Mouse (Mus musculus) ES-Bruce4 (cell line): Measurements from ENCODE around the gene Vmn1r53. TPM values are rescaled to one million over a fixed set of nuclear protein-coding genes. Genes with fewer than 3 reads are reported as not detected.

Experiments used
- H3K27ac ChIP-seq: 2 replicates; pipeline ENCODE4 v1.5.1; 2012; ENCODE audit warnings: low read length, inconsistent platforms; ENCODE audit not compliant: insufficient read depth
- H3K27me3 ChIP-seq: 2 replicates; pipeline ENCODE4 v1.6.1; 2012; ENCODE audit warnings: mild to moderate bottlenecking, low read length, inconsistent platforms; ENCODE audit not compliant: control insufficient read depth, poor library complexity, insufficient read depth, severe bottlenecking
- H3K36me3 ChIP-seq: 2 replicates; pipeline ENCODE4 v1.6.1; 2012; ENCODE audit warnings: inconsistent platforms, mild to moderate bottlenecking, low read length, moderate library complexity; ENCODE audit not compliant: control insufficient read depth, poor library complexity, insufficient read depth, severe bottlenecking
- H3K4me1 ChIP-seq: one replicate; pipeline ENCODE4 v1.8.1; 2011; ENCODE audit warnings: low read length; ENCODE audit not compliant: control insufficient read depth, insufficient read depth
- H3K4me3 ChIP-seq: 2 replicates; pipeline ENCODE4 v1.5.1; 2011; ENCODE audit warnings: low read depth, mild to moderate bottlenecking, low read length
- H3K9ac ChIP-seq: 2 replicates; pipeline ENCODE4 v1.6.1; 2012; ENCODE audit warnings: low read depth, mild to moderate bottlenecking, inconsistent platforms; ENCODE audit not compliant: poor library complexity, severe bottlenecking
- H3K9me3 ChIP-seq: replicated peaks from 2 replicates; pipeline ENCODE4 v1.6.1; 2012; ENCODE audit warnings: mild to moderate bottlenecking, low read length, inconsistent platforms; ENCODE audit not compliant: control insufficient read depth, poor library complexity, insufficient read depth, severe bottlenecking
- CTCF ChIP-seq: IDR thresholded peaks from one replicate; pipeline ENCODE4 v1.8.1; 2011; ENCODE audit warnings: low read depth, low read length
- EP300 ChIP-seq: IDR thresholded peaks from 2 replicates; pipeline ENCODE4 v1.6.1; 2011; ENCODE audit warnings: low read depth, low read length; ENCODE audit not compliant: insufficient read depth
- POLR2A ChIP-seq: IDR thresholded peaks from one replicate; pipeline ENCODE4 v1.8.1; 2011; ENCODE audit warnings: low read length; ENCODE audit not compliant: insufficient read depth
- polyA plus RNA-seq: library from polyadenylated mRNA; stranded (reverse); fragments of >200 nt; gene quantifications from 2 replicates; pipeline ENCODE4 v1.2.4, GENCODE M21; 2011; ENCODE audit warnings: low read depth; ENCODE audit not compliant: missing spikeins, insufficient read depth, insufficient read length

Vmn1r53 gene
- polyA plus RNA-seq, 1 experiment = 0.72 TPM

DNA sequence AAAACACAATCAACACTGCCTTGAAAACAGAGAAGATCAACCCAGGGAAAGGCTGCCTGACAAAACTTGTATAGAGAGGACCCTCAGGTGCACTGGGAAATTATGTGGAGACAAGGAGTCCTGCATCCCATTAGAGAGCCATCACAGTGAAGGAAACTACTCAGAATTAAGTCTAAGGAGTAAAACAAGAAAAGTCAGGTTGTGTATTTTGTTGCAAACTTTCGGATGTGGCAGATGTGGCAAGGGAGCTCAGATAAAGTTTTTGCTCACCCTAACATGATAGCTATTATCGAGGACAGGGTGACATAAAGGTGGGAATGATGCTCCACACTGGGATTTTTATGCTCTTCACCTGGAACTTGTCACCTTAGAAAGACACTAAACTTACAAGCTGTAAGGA lies 49.7 kb downstream of the Vmn1r53 start, which contains the start of gene Vmn1r52:
TSS of gene Vmn1r52 (plus strand) at position 301 of the 400 bp plus-strand sequence.
- Histone ChIP-seq H3K36me3 (no peaks in the 10 kb centered on the region), H3K4me1 (no peaks in the 10 kb centered on the region), H3K27me3 (no peaks in the 10 kb centered on the region; the same call in 1 of the 2 replicates), H3K9me3 (no peaks in the 10 kb centered on the region), H3K4me3 (no peak within 1 kb of the TSS), H3K9ac (no peak within 1 kb of the TSS), H3K27ac (no peak within 1 kb of the TSS)
- no peak for TF ChIP-seq CTCF
- TF ChIP-seq POLR2A = no peak
- no peak for TF ChIP-seq EP300

Other genes starting within 250 kb of the Vmn1r53 start
- gene Vmn1r47, start 208.3 kb downstream of the Vmn1r53 start, polyA plus RNA-seq = not detected in 2 replicates
- gene Vmn1r48, start 187.6 kb downstream of the Vmn1r53 start, polyA plus RNA-seq = not detected in 2 replicates
- not detected in 2 replicates for gene Vmn1r49, start 145.9 kb downstream of the Vmn1r53 start, polyA plus RNA-seq
- gene Vmn1r50, start 123.0 kb downstream of the Vmn1r53 start, polyA plus RNA-seq = not detected in 2 replicates
- not detected in 2 replicates for gene Vmn1r51, start 101.8 kb downstream of the Vmn1r53 start, polyA plus RNA-seq
- not detected in 2 replicates for gene Vmn1r52, start 49.6 kb downstream of the Vmn1r53 start, polyA plus RNA-seq
- not detected in 2 replicates for gene V1ra8, start 21.6 kb downstream of the Vmn1r53 start, polyA plus RNA-seq
- not detected in 2 replicates for gene Vmn1r54, start 21.9 kb upstream of the Vmn1r53 start, polyA plus RNA-seq
- gene BC048671, start 76.8 kb upstream of the Vmn1r53 start, polyA plus RNA-seq = not detected in 2 replicates
- not detected in 2 replicates for gene Chst13, start 100.7 kb upstream of the Vmn1r53 start, polyA plus RNA-seq
- not detected in 2 replicates for gene Uroc1, start 108.8 kb upstream of the Vmn1r53 start, polyA plus RNA-seq
- gene Zxdc, start 145.1 kb upstream of the Vmn1r53 start, polyA plus RNA-seq = 11.7 and 13.3 TPM in 2 replicates
- gene Cfap100, start 204.4 kb upstream of the Vmn1r53 start, polyA plus RNA-seq = 2.1 TPM in 1 of 2 replicates, not detected in the other
- 4.8 and 7.4 TPM in 2 replicates for gene Klf15, start 238.1 kb upstream of the Vmn1r53 start, polyA plus RNA-seq